Mouse (Mus musculus): ENCODE results near the gene Pde9a. TPM values are rescaled to one million over a fixed set of nuclear protein-coding genes. Genes with fewer than 3 reads are reported as not detected.

The Pde9a gene
- polyA plus RNA-seq, 1 experiment from 2014 or later = 31.1 TPM

GRCm38 (mm10) chr17:31519946-31520838 is 134.2 kb downstream of the Pde9a start, which contains the start of the genes Wdr4 and Ndufv3:
Gene Wdr4 (minus strand): TSS chr17:31519980.
Gene Ndufv3 (plus strand): TSS chr17:31520115.
- peak within 1 kb of the TSS; percentile 91 for H3K27ac ChIP-seq (ENCODE audit: low read length)
- peak within 1 kb of the TSS; percentile 70 for H3K4me2 ChIP-seq (ENCODE audit: low read depth, low read length)
- H3K36me3 ChIP-seq (ENCODE audit: control insufficient read depth, insufficient read depth, low read length) = 0 out of 2 replicates have a peak, but pooled peaks cover 6% of the 10 kb centered on the region
- no peaks in the 10 kb centered on the region for H3K27me3 ChIP-seq (ENCODE audit: control insufficient read depth, insufficient read depth, low read length)
- ATAC-seq (ENCODE audit: insufficient read depth, low FRiP score) = peak; percentile 99
- peak within 1 kb of the TSS; percentile 93 for H3K4me3 ChIP-seq (replicated peaks; ENCODE audit: low read length)
- H3K9me3 ChIP-seq (replicated peaks; ENCODE audit: control insufficient read depth, low read length) = no peaks in the 10 kb centered on the region
- H3K9ac ChIP-seq (ENCODE audit: low read length) = peak within 1 kb of the TSS; percentile 88
- H3K4me1 ChIP-seq (ENCODE audit: control insufficient read depth, insufficient read depth, low read length) = peaks cover 15% of the 10 kb centered on the region
- under 1% methylated on average over 44 of the region's 45 CpGs for WGBS

DNA sequence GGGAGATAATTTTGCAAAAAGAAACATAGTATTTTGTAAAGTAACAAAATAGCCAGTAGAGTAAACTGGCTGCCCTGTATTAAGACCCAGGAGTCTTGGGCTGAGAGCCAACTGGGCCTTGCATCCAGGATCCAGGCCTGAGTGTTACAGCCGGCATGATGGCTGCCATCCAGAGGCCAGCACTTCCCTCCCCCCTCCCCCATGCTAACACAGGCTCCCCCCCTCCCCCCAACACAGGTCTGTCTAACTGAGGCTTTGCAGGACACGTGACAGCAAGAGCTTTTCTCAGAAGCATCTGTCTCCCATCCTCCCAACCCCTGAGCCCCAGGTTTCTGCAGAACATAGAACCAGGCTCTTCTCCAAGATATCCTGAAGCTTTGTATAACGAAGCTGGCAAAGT is 134.9 kb downstream of the Pde9a start:
- Histone ChIP-seq H3K27ac (ENCODE audit: low read length) (peak overlapping the region; percentile 91), H3K9ac (ENCODE audit: low read length) (peak overlapping the region; percentile 88), H3K9me3 (replicated peaks; ENCODE audit: control insufficient read depth, low read length) (no peaks in the 10 kb centered on the region), H3K4me2 (ENCODE audit: low read depth, low read length) (peak overlapping the region; percentile 70), H3K4me1 (ENCODE audit: control insufficient read depth, insufficient read depth, low read length) (peaks cover 15% of the 10 kb centered on the region), H3K4me3 (replicated peaks; ENCODE audit: low read length) (peak overlapping the region; percentile 93), H3K36me3 (ENCODE audit: control insufficient read depth, insufficient read depth, low read length) (0 out of 2 replicates have a peak, but pooled peaks cover 6% of the 10 kb centered on the region), H3K27me3 (ENCODE audit: control insufficient read depth, insufficient read depth, low read length) (no peaks in the 10 kb centered on the region)
- 19% methylated on average over 3 of the region's 3 CpGs for WGBS
- ATAC-seq (ENCODE audit: insufficient read depth, low FRiP score) = 0 out of 2 replicates have a peak, but pooled peaks have one; percentile 12

DNA sequence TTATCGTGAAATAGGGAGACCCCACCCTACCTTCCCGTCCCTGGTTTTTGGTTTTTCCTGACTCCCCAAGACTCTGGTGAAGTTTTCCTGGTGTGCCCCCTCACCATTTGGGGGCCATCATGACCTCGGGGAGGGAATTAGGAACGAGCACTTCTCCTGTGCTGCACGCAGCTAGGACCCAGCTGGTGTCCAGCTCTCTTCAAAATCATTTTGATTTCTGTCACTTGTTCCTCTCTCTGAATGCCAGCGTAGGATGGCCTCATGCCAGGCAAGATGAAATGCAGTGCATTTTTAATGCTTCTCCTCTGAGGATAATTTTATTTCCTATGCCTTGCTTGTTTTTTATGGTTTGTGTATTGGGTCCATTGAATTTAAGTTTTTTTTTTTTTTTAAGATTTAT is 135.9 kb downstream of the Pde9a start:
- no peaks in the 10 kb centered on the region for H3K9me3 ChIP-seq (replicated peaks; ENCODE audit: control insufficient read depth, low read length)
- H3K4me3 ChIP-seq (replicated peaks; ENCODE audit: low read length) = no peak overlapping the region
- H3K4me2 ChIP-seq (ENCODE audit: low read depth, low read length) = no peak overlapping the region; the same call in 1 of the 2 replicates
- peaks cover 10% of the 10 kb centered on the region; the same call in 1 of the 2 replicates for H3K36me3 ChIP-seq (ENCODE audit: control insufficient read depth, insufficient read depth, low read length)
- H3K9ac ChIP-seq (ENCODE audit: low read length) = no peak overlapping the region
- H3K4me1 ChIP-seq (ENCODE audit: control insufficient read depth, insufficient read depth, low read length) = peaks cover 15% of the 10 kb centered on the region
- H3K27ac ChIP-seq (ENCODE audit: low read length) = no peak overlapping the region
- WGBS = 85% methylated on average over 6 of the region's 6 CpGs
- H3K27me3 ChIP-seq (ENCODE audit: control insufficient read depth, insufficient read depth, low read length) = no peaks in the 10 kb centered on the region
- no peak for ATAC-seq (ENCODE audit: insufficient read depth, low FRiP score)

- H3K36me3 ChIP-seq (ENCODE audit: control insufficient read depth, insufficient read depth, low read length) = peaks cover 11% of the 10 kb centered on the region; the same call in 1 of the 2 replicates
- no peak overlapping the region for H3K4me2 ChIP-seq (ENCODE audit: low read depth, low read length)
- H3K4me1 ChIP-seq (ENCODE audit: control insufficient read depth, insufficient read depth, low read length) = peaks cover 15% of the 10 kb centered on the region
- no peak overlapping the region for H3K4me3 ChIP-seq (replicated peaks; ENCODE audit: low read length)
- no peak overlapping the region for H3K27ac ChIP-seq (ENCODE audit: low read length)
- no peaks in the 10 kb centered on the region for H3K9me3 ChIP-seq (replicated peaks; ENCODE audit: control insufficient read depth, low read length)
- ATAC-seq (ENCODE audit: insufficient read depth, low FRiP score) = no peak
- no peak overlapping the region for H3K9ac ChIP-seq (ENCODE audit: low read length)
- H3K27me3 ChIP-seq (ENCODE audit: control insufficient read depth, insufficient read depth, low read length) = no peaks in the 10 kb centered on the region
- 85% methylated on average over 4 of the region's 4 CpGs for WGBS
These were observed 139.1 kb downstream of the Pde9a start for GRCm38 (mm10) chr17:31525114-31525513.

DNA sequence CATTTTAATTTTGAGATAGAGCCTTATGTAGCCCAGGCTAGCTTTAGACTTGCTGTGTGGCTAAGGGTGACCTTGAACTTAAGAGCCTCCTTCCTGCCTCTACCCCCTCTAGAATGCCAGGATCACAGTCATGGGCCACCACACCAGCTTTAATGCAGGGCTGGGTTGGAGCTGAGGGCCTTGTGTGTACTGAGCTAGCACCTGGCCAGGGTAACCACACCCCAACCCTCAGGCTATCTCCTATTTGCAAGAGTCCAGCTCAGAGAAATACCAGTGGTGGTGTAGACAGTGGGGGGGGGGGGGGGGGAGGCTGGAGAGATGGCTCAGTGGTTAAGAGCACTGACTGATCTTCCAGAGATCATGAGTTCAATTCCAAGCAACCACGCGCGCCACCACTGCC is 139.8 kb downstream of the Pde9a start:
- 98% methylated on average over 3 of the region's 3 CpGs for WGBS
- H3K27me3 ChIP-seq (ENCODE audit: control insufficient read depth, insufficient read depth, low read length) = no peaks in the 10 kb centered on the region
- H3K4me1 ChIP-seq (ENCODE audit: control insufficient read depth, insufficient read depth, low read length) = peaks cover 14% of the 10 kb centered on the region
- no peak overlapping the region for H3K4me3 ChIP-seq (replicated peaks; ENCODE audit: low read length)
- H3K27ac ChIP-seq (ENCODE audit: low read length) = no peak overlapping the region
- H3K9ac ChIP-seq (ENCODE audit: low read length) = no peak overlapping the region
- ATAC-seq (ENCODE audit: insufficient read depth, low FRiP score) = no peak
- no peaks in the 10 kb centered on the region for H3K9me3 ChIP-seq (replicated peaks; ENCODE audit: control insufficient read depth, low read length)
- H3K4me2 ChIP-seq (ENCODE audit: low read depth, low read length) = no peak overlapping the region
- peaks cover 11% of the 10 kb centered on the region; the same call in 1 of the 2 replicates for H3K36me3 ChIP-seq (ENCODE audit: control insufficient read depth, insufficient read depth, low read length)

Other genes starting within 250 kb of the Pde9a start
- gene Tff2, start 241.9 kb upstream of the Pde9a start, polyA plus RNA-seq (2015; fragmentation: Nextera tagmentation; extraction: Ambion mirVana) = 99.1 and 132 TPM in 2 replicates
- 263 and 418 TPM in 2 replicates for gene Tff1, start 220.9 kb upstream of the Pde9a start, polyA plus RNA-seq (2015; fragmentation: Nextera tagmentation; extraction: Ambion mirVana)
- gene Tmprss3, start 187.2 kb upstream of the Pde9a start, polyA plus RNA-seq (2015; fragmentation: Nextera tagmentation; extraction: Ambion mirVana) = 0.39 and 0.89 TPM in 2 replicates
- 1.1 and 1.4 TPM in 2 replicates for gene Ubash3a, start 178.3 kb upstream of the Pde9a start, polyA plus RNA-seq (2015; fragmentation: Nextera tagmentation; extraction: Ambion mirVana)
- 1.5 and 2.5 TPM in 2 replicates for gene Rsph1, start 108.8 kb upstream of the Pde9a start, polyA plus RNA-seq (2015; fragmentation: Nextera tagmentation; extraction: Ambion mirVana)
- gene Slc37a1, start 99.4 kb upstream of the Pde9a start, polyA plus RNA-seq (2015; fragmentation: Nextera tagmentation; extraction: Ambion mirVana) = 16.1 and 22.5 TPM in 2 replicates
- 33.8 and 42.3 TPM in 2 replicates for gene Wdr4, start 133.8 kb downstream of the Pde9a start, polyA plus RNA-seq (2015; fragmentation: Nextera tagmentation; extraction: Ambion mirVana)
- 311 and 321 TPM in 2 replicates for gene Ndufv3, start 133.9 kb downstream of the Pde9a start, polyA plus RNA-seq (2015; fragmentation: Nextera tagmentation; extraction: Ambion mirVana)
- 33.4 and 34.5 TPM in 2 replicates for gene Pknox1, start 178.5 kb downstream of the Pde9a start, polyA plus RNA-seq (2015; fragmentation: Nextera tagmentation; extraction: Ambion mirVana)